Mouse (Mus musculus): ENCODE measurements around the gene Htr5b. TPM values are rescaled to one million over a fixed set of nuclear protein-coding genes. Genes with fewer than 3 reads are reported as not detected.
A peak's percentile ranks its signal among the peaks of the same experiment; 100 is the strongest.

The Htr5b gene
- not detected for polyA plus RNA-seq (2017; shearing (Covaris generic))

DNA sequence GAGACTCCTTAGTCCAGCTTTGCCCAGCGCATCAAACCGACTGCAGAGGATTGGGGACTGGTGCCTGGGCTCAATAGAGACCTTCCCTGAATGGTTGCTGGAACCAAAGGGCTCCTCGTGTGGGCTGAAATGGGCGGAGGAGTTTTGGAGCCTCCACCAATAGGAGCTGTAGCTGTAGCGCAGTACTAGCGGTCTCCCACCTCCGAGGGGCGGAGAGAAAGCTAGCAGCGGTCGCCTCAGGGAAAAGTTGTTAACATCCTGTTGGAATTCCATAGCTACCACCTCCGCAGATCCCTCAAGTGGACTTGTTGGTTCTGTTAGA, at the start of gene Htr5b:
Gene Htr5b, minus strand, starts transcription at position 67 of the 322 bp plus-strand sequence.
- no peak for ATAC-seq

DNA sequence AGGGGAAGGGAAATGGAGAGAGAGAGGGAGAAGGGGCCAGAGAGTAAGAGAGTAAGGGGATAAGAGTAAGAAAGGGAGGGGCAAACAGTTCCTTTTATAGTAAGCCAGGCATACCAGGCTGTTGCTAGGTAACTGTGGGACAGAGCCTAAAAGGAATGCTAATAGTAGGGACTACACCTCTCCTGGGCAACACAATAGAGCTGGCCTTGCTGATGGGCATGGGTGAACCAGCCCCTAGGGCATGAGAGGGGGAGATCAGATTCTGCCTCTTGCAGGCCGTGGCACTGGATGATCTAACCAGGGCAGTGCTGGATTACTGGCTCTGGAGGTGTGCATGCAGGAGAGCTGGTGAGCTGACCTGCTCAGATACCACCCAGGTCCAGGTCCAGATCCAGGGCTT, 49.2 kb upstream of the Htr5b start:
- no peak for ATAC-seq

DNA sequence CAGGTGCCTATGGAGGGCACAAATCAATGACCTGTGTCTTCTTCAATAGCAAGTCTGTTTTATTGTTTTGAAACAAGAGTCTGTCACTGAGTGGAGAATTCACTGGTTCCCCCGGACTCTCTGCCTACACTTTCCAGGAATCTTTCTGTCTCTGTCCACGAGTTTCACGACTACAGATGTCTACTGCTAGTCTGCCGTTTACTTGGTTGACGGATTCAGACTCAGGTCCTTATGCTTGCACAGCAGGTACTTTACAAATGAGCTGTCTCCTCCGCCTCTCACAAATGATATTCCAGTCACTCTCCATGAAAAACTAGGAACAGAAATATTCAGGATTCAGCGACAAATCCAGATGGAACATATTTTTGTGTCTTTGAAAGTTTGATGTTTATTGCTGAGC, 42.3 kb upstream of the Htr5b start:
- no peak for ATAC-seq

DNA sequence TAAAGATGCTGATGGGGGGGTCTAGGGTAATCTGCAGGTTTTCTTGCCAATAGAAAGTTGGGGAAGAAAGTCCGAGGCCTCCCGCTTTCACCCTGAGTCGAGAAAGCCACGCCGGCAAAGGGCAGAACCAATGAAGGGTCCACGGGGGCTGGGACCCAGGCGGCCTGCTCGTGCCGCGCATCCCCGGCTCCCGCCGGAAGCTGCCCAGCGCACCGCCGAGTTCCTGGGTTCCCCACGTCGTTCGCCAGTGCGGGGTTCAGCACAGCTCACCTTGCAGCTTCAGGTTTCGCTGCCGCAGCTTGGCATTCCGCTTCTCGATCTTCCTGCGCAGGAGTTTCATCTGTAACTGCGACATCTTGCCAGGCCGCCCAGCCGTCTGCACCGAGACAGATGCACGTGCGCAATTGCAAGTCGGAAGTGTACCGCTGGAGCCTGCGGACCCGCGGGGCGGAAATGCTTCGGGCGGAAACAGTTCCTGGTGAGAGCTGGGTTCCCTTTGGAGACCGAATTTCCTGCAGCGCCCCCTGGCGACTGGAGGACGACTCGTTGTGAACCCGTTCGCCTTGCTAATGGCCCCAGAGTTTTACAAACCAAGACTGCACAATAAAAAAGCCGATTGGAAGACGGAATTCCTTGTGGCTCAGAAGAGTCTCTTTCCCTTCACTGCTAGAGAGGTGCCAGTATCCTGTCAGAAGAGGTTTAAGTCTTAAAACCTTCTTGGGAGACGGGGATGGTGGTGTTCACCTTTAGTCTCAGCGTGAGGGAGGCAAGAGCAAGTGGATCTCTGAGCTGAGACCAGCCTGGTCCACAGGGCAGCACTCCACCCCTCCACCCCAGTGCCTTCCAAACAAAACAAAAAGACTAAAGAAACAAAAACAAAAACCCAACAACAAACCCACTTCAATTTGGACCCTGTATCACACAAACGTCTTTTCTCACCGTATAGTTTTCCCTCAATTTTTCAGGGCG, 39.5 kb upstream of the Htr5b start, which contains the start of gene Ddx18:
Gene Ddx18, minus strand, starts transcription at position 469 of the 969 bp plus-strand sequence.
- ATAC-seq: peak; percentile 99

DNA sequence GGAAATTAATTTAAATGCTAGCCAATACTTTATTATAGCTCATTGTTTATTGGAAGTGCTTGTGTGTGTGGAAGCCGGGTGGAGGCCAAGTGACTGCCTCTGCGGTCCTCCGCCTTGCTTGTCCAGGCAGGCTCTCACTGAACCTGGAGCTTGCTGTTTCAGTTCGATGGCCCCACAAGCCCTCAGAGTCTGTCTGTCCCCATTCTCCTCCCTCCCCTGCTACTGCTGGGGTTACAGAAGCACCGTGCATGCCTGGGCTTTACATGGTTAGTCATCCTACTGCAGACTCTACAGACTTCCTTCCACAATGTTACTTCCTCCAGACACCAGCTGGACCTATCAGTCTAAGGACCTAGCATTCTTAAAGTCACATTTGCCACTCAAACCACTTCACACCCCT, 29.6 kb upstream of the Htr5b start:
- no peak for ATAC-seq

DNA sequence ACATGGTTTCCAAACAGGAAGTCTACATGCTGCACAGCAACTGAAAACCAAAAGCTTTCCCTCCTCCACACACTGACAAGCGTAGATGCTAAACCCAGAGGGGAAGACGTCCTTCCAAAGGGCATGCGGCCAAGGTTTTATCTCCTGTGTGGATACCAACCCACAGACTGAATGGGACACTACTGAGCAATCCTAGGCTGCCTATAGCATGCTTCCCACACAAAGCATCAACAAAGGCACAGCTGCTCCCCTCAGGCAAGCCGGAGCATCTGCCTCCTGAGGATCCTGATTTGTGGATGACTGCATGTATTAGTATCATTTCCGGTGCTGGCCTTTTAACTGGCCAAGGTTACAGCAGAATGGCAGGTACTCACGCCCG, 23.2 kb upstream of the Htr5b start:
- ATAC-seq: no peak

DNA sequence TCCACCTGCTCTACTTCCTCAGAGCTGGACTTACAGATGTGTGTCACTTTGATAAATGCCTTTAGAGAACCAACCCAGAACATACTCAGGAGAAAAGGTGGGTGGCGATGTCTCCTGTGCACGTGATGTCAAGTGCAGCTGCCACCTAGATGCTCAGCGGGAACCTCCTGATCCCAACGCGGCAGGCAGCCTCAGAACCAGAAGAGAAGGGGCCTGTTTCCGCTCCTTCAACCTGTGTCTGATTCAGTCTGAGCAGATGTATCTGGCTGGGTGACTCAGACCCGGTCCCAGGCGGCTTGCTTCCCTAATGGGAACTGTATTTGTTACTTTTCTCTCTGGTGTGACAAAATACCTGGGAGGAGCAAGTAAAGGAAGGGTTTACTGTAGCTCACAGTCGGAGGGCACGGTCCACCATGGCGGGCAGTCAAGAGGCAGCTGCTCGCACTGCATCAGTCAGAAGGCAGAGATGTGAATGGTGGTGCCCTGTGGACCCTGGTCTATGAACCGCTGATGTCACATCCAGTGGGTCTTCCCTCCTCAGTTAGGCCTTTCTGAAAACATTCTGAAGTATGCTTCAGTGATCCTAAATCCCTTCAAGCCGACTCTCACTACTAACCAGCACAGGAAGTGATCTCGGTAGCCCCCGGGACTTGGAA, 22.7 kb upstream of the Htr5b start:
- ATAC-seq: no peak

DNA sequence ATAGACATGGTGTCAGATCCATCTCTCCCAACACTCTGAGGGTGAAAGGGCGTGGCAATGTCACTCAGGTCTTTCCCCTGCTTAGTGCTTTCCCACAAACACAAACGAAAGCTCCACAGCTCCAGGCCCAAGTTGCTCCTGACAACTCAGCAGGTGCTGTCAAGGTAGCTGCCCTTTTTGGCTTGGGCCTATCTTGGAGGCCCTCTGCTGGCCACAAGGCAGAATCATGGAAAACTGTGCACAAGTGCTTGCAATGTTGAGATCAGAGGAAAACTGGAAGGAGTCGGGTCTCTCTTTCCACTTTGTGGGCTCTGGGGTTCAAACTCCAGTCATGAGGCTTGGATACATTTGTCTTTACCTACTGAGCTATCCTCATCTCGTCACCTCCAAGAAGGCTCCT, 21.2 kb upstream of the Htr5b start:
- no peak for ATAC-seq

DNA sequence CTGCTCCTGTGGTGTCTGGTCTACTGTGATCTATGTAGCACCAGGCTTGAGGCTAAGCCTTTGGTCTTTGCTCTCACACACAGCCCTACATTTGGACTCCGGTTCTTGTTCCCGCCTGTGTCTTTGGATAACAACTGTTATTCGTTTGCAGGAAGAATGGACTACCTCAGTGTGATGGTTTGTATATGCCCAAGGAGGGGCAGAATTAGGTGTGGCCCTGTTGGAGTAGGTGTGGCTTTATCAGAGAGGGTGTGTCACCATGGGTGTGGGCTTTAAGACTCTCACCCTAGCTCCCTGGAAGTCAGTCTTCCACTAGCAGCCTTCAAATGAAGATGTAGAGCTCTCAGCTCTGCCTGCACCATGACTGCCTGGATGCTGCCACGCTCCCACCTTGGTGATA, 20.4 kb upstream of the Htr5b start:
- ATAC-seq: no peak

DNA sequence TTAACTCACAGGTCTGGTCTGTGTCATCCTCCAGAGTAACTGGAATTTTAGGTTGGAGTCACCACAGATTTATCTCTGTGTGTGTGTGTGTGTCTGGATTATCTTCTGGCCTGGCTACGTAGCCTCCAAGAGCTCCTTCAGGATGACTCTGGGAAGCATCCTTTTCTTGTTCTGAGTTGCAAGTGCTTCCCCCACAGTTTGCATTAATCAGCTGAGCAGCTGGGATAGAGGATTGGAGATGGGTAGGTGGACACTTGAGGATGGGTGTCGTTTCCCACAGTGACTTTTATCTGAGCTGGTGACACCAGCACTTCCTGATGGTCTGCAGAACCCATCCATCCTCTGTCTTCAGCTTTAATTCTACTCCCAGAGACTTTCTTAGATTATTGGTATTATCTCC, 18.6 kb upstream of the Htr5b start:
- ATAC-seq: no peak

DNA sequence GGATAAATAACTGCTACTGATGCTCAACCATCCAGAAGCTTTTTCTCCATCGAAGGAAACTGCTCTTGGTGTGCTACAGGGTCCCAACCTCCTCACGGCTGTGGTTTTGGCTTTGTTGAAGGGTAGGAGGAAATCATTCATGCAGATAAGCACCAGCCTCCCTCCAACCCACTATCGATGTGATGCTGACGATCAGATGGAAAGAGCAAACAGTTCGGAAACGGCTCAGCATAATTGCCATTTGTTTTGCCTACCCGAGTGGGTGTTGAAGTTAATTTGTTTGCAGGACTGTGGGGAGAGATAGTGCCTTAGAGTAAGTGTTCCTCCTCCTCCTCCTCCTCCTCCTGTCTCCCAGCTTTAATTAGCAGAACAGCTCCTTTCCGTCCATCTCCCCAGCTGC, 12.1 kb upstream of the Htr5b start:
- no peak for ATAC-seq

DNA sequence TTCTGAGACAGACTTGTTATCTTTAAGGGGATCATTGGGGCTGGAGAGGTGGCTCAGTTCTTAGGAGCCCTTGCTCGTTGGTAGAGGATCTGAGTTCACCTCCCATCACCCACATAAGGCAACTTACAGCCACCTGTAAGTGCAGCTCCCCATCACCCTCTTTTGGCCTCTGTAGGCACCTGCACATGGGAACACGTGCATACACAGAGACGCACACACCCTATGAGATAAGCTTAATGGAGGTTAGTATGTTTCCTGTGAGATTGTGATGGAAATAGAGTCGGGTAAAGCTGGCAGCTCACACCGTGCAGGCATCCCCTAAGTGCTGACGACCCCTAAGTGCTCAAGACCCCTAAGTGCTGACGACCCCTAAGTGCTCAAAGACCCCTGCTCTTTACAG, 3.2 kb upstream of the Htr5b start:
- no peak for ATAC-seq

DNA sequence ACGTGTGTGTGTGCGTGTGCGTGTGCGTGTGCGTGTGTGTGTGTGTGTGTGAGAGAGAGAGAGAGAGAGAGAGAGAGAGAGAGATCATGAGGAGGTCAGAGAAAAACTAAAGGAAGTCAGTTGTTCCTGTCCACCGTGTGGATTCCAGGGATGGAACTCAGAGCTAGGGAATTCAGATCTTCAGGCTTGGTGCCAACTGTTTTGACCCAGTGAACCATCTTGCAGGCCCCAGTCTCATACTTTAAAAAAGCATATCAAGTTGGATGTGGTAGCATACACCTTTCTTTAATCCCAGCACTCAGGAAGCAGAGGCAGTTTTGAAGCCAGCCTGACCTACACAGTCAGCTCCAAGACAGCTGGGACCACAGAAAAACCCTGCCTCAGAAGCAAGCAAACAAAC, 1.0 kb upstream of the Htr5b start:
- ATAC-seq: no peak

DNA sequence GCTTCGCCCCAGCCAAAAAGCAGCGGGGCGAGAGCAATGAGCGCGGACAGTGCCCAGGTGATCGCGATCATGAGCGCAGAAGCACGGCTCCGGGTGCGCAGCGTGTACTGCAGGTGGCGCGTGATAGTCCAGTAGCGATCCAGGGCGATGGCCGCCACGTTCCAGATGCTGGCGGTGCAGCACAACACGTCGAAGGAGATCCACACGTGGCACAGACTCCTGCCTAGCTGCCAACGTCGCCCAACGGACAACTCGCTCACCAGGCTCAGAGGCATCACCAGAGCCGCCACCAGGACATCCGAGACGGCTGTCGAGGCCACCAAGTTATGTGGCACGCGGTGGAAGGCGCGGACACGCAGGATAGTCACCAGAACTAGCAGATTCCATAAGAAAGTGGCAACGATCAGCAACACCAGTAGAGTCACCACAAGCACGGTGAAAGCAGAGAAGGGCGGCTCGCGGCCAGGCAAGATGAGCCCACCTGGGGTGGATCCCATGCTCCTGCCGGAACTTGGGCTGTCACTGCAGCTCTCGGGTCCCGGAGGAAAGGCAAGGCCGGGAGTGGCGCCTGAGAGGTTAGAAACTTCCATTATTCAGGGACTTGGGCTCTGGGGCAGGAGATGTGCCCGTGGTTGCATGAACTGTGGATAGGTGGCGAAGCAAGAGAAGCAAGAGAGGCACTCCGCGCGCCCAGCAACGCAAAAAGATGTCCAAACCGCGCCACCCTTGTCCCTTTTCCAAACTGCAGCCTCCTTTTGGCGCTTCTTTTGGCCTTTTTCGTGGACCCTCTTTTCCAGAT, 466 bp downstream of the Htr5b start:
- no peak for ATAC-seq

DNA sequence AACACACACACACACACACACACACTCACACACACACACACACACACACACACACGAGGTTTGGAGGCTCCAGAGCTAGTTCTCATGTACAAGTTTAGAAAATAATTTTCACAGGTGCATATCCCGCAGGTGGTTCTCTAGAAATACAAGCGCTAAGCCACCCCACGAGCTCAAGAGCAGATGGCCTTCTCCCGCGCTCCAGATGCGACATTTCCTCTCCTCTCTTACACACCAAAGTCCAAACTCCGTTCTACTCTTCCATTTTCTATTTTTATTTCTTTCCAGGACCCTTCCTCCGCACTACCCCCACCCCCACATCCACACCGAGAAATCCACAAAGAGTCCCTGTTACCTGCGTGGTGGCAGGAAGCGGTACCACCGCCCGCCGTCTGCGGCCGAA, 1.2 kb downstream of the Htr5b start:
- ATAC-seq: no peak

DNA sequence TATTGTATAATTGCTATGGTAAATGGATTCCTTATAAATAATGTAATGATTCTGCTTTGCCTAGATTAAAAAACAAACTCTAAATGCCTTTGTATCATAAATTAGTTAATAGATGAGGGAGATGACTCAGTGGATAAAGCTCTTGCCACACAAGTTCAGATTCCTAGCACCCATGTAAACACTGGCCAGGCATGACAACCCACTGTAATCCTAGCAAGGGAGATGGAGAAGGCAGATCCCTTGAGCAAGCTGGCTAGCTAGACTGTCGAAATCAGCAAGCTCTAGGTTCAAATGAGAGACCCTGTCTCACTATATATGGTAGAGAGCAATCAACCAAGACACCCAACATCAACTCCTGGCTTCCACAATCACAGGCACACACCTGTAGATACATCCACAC, 9.7 kb downstream of the Htr5b start:
- ATAC-seq: no peak

DNA sequence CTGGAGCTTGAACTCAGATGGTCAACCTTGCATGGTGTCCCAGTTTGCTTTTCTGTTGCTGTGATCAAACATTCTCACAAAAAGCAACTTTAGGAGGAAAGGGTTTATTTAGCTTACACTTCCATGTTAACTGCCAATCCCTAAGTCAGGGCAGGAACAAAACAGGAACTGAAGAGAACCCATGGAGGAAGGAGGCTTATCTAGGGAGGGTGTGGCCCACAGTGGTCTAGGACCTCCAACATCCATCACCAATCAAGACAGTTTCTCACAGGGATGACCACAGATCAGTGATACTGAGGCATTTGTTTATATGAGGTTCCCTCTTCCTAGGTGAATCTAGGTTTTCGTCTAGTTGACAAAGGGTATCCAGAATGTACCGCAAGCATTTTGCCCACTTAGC, 16.3 kb downstream of the Htr5b start:
- ATAC-seq: no peak

DNA sequence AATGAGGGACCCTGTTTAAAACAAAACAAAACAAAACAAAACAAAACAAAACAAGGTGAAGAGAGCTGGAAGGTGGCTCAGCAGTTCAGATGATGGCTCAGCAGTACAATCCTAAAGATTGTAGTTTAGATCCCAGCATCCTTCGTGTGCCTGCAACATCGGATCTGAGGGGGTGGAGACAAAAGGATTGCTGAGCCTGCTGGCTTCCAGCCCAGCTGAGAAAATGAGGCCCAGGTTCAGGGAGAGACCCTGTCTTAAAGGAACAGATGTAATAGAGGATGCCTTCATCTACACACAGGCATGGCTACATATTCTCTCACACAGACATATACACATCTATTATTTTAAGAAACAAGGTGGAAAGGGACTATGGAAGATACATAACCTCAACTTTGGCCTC, 17.1 kb downstream of the Htr5b start:
- ATAC-seq: no peak

DNA sequence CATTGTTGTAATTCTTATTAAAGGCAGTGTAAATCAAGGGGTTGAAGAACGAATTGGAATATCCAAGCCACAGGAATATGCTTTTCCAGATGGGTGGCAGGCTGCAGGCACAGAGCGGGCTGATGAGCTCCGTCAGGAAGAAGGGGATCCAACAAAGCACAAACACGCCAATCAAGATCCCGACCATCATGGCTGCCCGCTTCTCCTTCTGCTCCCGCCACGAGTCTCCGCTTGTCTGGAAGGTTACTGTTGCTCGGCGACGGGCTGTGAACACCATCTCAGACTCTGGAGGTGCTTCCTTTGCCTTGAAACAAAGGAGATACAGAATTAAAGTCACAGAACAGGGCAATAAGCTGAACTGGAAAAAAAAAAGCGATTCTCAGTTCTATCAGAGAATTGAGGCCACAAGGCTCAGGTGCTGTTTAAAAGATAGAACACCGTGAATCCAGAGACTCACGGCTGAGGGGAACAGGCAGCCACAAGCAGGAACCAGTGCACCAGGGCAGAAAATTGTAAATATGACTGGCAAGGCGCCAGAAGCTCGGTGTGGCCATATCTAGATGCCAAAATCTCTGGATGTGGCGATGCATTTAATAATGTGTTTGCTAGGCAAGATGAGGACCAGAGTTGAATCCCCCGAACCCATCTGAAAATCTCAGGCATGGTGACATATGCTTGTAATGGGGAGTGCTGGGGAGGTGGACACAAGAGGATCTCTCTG, 17.7 kb downstream of the Htr5b start:
- no peak for ATAC-seq

DNA sequence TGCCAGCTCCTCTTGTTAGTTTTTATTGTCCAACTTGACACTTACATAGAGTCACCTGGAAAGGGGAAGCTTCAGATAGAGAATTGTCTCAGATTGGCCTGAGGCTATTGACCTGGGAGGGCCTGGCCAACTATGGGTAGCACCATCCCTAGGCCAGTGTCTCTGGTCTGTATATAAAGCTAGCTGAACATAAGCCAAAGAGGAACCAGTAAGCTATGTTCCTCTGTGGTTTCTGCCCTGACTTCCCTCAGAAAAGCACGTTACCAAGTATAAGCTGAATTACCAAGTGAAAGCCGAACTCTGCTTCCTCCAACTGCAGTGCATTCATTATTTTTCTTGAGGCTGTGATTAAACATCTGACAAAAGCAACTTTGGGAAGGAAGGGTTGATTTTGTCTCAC, 19.5 kb downstream of the Htr5b start:
- no peak for ATAC-seq

DNA sequence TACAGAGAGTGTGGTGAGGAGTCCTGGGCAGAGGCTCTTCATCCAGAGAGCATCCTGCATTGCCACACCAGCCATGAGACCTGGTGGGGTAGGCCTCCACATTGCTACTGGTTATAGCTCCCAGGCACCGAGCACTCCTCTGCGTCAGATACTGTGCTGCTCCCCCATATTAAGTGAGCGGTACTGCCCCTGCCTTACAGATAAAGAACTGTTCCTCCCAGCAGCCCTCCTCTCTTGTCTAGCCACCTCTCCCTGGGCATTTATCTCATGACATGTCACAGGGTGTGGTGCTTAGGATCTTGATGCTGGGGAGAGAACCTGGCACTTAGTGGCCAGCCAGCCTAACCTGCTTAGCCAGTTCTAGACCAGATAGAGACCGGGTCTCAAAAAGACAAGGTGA, 31.2 kb downstream of the Htr5b start:
- no peak for ATAC-seq

DNA sequence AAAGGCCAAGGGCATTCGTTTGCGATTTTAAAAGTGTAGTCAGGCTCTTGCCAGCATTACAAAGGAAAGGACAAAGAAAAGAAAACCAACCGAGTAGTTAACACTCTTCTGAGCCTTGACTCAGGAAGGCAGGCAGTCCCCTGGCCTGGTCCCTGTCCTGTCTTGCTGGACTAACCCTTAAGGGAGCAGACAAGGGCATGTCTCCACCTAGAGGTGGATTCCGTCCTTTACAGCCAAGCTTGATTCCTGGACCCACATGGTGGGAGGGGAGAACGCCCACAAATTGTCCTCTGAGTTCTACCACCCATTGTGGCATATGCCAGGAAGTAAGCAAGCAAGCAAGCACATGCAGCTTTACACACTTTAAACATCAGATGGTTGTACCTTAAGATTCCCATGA, 38.0 kb downstream of the Htr5b start:
- ATAC-seq: no peak

DNA sequence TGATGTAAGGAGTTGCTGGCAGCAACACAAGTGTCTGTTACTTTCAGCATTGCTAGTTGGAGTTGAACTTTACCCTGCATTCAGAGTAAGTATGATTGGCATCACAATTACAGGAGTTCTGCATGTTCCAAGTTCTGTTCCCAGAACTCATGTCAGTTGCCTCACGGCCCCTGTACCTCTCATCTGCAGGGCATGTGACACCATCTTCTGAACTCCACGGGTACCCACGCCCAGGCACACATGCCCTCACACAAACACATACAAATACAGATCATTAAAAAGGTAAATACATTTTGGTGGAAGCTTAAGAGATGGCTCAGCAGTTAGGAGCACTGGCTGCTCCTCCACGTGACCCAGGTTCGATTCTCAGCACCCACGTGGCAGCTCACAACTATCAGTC, 41.5 kb downstream of the Htr5b start:
- no peak for ATAC-seq
